Mouse (Mus musculus) skeletal muscle tissue, adult 2 months (tissue): ENCODE measurements around the gene Syn3.
"Not testable (repeated sequence)": the region's sequence is repeated elsewhere in the genome, so short reads cannot be mapped to it uniquely, and the experiment has no call there.

Experiments used
- DNase-seq: peaks from one replicate; pipeline ENCODE4 v3.0.0-alpha.2; 2012; ENCODE audit warnings: low read depth, low spot score

The Syn3 gene

DNA sequence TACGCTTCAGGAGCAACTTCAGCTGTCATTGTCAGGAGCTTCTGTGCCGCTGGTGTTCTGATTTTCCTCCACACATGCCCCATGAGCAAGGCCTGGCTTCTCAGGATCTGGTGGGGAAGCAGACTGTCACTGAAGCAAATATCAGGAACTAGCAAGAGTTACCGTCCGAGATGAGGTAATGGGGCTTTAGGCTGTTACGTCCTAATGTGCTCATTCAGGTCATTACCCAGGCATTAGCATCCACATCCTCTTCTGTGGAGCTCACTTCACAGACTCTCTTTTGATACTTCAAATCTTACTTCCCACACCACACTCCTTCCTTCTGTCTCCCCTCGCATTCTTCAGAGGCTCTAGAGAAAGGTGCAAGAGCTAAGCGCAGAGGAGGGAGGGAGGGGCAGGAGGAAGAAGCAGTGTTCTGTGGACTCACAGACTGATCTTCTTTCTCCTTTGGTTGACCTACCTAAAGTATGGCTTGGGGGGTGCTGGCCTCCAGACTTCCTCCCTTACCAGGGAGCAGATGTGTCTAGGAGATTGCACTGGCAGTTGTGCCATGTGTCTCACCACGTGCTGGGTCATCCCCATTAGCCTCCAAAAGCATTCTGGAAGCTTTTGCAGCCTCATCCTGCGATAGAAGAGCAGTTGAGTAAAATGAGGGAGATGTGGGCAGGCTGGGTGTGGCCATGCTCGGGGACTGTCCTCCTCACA, 445.7 kb downstream of the Syn3 start:
- DNase-seq, result no peak

DNA sequence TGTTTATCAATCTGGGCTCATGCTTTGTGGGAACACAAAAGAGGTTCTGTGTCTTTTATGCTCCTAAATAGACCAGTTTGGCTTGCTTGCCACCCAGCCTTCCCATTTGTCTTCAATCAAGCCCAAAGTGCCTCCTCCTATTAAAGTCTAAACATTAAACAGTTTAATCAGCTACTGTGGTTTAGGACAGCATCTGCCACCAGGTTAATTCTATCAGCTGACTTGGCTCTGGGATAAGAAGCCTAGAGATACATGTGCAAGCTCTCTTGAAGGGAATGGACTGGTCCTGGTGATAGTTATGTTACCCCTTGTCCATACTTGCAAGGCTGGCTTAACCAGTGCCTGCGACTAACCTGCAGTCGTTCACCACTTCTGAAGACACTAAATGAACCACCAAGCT, 448.2 kb downstream of the Syn3 start:
- no peak for DNase-seq

DNA sequence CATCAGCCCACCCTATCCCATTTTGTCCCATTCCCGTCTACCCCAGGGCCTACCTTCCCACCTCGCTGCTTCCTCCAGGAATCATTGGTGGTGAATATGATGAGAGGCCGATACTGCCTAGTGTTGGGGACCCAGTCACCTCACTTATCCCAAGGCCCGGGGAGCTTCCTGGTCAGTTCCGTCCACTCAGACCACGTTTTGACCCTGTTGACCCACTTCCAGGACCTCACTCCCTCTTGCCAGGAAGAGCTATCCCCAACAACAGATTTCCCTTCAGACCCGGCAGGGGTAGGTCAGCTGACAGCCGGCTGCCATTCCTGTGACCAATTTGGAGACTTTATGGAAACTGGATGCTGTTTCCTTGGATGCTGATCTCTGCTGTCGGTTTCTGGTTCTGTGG, 450.9 kb downstream of the Syn3 start:
- DNase-seq, result no peak

DNA sequence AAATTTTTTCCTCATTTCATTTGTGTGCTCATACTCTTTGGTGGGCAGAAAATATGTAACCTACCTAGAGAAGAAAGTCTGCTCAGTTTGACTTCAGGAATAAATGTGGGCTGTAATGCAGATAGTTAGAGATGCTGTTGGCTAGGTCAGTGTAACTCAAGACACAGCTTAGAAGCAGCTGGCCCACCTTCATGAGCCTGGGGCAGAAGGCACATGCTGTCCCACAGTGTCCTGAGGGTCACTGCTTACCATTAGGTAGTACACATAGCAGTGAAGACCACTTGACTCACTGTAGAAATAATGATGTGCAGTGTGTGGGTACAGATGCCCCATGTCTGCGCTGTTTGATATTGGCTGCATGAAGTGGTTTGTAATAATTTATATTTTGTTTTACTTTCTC, 452.3 kb downstream of the Syn3 start:
- DNase-seq, result no peak

DNA sequence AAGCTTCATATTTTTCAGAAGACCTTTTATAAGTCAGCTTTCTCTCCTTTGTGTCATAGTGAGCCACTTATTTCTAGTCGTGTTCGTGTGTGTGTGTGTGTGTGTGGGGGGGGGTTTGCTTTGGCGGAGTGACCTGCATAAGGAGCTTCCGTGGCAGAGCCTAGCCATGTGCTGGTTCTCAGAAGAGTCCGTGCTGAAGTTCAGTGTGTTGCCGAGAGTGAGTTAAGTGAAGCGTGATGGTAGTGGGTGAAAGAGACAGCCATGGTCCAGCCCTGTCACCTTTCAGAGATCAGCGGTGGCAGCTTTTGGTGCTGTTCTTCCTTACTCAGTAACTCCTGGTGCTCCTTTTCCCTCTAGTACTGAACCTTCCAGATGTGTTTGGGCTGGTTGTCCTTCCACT, 454.6 kb downstream of the Syn3 start:
- no peak for DNase-seq

DNA sequence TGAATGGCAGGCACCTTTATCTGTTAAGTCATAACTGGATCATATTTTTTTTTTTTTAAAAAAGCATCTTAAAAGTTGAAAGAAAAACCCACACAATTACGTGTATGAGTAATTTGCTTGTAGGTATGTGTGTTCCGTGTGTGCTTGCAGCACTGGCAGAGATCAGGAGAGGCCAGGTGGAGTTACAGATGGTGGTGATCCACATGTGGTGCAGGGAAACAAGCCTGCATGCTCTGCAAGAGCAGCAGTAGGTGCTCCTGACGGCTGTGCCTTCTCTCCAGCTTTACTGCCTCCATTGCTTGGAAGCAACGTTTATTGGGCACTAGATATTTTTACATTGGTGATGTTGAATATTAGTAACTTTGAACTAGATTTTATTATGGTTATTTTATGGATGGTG, 455.0 kb downstream of the Syn3 start:
- DNase-seq, result no peak

DNA sequence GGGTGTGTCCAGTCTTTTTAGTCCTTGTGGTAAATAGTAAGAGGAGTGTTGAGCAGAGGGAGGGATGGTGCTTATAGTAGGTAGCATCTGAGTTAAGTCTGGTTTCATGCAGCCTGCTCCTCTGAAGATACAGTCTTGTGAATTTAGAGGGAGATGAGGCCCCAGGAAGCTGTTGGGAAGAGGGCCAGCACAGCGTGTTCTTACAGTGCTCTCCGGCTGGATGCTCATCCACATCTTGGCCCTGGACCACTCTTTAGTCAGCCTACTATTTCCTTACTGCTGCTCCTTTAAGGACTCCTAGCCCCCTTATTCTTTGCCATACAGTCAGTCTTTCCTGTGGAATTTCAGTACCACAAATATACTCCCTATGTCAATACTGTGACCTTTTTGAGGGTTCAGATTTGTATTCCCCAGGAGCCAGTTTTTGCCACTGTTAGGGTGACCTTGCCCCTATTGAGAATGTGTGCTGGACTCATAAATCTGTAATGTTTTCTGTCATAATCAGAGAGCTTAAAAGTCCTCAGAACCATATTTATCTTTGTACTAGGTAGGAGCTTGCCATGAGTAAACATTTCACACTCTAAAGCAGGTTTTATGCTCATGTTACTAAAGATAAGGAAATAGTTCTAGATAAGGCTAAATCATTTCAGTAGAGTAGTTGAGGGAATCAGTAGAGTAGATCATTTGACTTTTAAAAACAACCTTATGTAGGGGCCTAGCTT, 464.5 kb downstream of the Syn3 start:
- peak; percentile 18 for DNase-seq

DNA sequence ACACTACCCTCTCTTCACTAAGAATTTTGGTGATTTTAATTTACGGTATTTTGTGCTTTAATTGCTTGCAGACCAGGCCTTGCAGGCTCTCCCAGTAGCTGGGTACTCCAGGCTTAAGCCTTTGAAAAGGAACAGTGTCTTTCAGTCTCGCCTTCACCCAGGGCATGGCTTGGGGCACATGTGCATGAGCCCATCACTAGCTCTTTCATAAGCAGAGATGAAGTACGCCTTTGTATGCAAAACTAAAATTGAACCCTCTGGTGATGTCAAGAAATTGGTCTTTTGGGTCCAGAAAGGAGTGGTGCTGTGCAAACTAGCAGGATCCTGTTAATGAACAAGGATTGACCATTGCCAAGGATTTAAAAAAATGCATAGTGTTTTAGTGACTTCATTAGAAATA, 466.2 kb downstream of the Syn3 start:
- no peak for DNase-seq

DNA sequence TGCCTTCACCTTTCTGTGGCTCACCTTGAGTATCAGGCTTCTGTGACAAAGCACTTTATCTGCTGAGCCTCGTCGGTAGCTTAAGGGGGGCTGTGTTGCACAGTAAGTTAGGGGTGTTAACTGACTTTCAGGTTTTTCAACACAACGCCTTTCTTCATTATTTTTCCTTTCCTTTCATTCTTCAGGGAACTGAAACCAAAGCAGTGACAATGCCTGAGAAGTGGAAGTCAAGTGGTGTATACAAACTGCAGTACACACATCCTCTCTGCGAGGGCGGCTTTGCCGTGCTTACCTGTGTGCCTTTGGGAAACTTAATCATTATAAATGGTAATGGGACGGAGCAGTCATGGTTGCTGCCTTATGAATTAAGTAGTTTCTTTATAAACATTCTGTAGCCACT, 468.0 kb downstream of the Syn3 start:
- DNase-seq, result no peak

DNA sequence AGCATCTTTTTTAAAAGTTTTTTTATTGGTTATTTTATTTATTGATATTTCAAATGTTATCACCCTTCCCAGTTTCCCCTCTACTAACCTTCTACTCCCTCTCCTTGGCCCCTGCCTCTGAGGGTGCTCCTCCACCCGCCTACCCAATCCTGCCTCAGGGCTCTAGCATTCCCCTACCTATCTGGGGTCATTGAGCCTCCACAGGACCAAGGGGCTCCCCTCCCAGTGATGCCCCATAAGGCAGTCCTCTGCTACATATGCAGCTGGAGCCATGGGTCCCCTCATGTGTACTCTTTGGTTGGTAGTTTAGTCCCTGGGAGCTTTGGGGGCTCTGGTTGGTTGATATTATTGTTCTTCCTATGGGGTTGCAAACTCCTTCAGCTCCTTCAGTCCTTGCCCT, 471.9 kb downstream of the Syn3 start:
- not testable (repeated sequence) for DNase-seq

DNA sequence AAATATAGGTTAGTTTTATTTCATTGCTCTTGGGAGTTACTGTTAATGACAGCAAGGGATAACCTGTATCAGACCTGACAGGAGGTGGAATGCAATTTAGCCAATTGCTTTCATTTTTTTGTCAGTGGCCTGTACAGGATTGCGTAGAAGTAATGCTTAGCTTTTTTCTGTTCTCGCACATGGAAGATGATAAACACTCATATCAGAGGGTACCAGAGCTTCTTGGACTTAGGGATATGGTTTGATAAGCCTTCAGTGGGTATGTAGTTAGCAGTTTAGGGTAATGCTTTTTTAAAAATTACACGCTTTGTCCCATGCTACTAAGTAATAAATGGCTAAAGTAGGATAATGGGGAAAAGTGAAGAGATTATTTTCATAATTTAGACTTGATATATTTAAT, 472.3 kb downstream of the Syn3 start:
- DNase-seq, result no peak

DNA sequence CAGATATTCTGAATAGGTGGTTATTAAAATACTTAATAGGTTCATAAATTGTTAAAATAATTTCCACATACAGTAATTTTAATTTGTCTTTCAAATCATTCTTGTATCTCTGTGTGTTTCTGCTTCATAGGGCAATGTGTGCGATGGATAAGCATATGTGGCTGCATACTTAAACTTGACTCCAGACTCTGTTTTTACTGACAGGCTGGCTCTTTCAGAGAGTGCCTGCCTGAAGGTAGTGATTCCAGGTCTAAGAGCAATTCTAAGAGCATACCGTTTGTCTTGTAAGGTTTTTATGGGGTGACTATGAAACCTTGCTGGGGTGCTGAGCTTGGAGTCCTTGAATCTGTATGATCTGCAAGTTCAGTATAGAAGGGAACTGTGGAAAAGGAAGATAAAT, 472.8 kb downstream of the Syn3 start:
- no peak for DNase-seq

DNA sequence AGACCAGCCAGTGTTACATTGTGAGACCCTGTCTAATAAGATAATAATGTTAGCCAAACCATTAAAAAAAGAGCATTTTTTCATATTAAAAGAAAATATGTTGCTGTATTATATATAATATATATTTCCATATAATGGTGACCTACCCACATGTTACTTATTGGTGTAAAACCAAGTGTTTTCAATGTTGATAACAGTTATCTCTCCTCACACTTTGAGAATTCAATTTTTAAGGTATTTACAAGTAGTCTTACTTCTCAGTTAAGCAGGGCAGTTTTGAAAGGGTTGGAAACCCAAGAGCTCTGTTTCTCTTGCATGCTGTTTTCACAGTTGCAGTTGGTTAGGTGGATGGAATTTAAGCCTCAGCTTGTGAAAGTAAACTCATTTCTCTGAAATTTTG, 475.5 kb downstream of the Syn3 start:
- DNase-seq, result no peak

DNA sequence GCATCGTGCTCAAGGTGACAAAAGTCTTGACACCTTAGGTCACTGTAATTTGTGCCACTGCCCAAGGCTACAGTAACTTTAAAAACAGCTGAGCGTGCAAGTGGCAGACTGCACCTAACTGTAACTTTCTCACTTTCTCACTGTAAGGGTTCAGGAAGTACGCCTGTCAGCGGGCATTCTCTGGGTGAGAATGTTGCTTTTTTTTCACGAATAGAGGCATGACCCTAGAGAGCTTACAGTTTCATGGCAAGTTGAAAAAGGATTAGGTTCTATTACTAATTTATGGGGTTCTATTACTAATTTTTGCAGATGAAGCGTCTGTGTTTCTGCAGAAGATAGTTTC, 476.3 kb downstream of the Syn3 start:
- DNase-seq, result no peak

DNA sequence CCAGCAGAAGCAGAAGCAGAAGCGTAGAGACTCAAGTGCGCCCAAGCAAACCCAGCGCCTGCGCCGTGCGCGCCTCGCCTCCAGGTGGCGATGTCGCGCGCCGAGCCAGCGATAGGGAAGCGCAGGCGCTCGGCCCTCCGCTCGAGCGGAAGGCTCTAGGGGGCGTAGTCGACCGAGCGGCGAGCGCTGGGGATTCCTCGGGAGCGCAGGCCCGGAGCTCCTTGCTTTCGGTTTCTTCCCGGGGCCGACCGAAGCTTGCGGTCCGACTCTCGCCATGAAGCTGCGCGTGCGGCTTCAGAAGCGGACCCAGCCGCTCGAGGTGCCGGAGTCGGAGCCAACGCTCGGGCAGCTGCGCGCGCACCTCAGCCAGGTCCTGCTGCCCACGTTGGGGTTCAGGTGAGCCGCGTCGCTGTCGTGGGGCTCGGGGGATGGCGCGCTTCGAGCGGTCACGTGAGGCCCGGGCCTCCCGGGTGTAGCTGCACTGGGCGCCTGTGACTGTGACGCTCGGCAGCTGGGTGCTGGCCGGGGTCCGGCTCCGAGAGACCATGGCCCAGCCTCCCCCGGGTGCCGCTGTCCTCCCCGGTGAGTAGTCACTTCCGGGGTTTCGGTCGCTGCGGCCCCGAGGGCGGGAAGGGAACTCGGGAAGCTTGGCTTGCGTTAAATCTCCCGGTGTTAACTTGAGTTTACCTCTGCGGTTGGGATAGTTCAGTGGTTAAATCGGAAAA, 476.8 kb downstream of the Syn3 start, which contains the start of gene Fbxo7:
Gene Fbxo7, plus strand, starts transcription at position 224 of the 725 bp plus-strand sequence.
- DNase-seq, result peak; percentile 88

DNA sequence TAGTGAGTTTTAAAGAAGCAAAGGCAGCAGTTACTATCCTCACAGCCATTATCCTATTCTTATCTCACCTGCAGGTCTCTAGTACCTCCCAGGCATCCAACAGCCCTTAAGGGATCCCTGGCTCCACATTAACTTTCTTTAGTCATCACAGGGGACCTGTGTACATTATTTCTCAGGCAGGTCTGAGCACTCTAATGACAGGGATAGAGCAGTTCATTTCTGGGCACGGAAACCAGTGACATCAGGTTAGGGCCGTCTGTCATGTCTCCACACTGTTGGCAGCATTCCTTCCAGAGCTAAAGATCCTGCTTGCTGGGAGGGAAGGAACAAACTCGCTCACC, 477.3 kb downstream of the Syn3 start:
- DNase-seq, result no peak

DNA sequence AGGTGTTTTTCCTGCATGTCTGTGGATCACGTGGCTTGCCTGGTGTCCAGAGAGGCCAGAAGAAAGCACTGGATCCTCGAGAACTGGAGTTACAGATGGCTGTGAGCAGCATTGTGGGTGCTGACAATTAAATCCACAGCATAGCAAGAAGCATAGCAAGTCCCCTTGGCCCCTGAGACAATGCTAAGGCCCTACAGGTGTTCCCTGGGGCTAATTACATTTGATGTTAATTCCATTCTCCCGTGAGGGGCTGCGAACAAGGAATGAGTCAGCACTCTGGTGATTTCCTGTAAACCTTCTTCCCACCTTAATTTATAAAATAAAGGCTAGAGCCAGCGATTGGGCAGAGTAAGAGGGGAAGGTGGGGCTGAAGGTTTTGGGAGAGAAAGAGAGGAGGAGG, 479.9 kb downstream of the Syn3 start:
- DNase-seq, result no peak

DNA sequence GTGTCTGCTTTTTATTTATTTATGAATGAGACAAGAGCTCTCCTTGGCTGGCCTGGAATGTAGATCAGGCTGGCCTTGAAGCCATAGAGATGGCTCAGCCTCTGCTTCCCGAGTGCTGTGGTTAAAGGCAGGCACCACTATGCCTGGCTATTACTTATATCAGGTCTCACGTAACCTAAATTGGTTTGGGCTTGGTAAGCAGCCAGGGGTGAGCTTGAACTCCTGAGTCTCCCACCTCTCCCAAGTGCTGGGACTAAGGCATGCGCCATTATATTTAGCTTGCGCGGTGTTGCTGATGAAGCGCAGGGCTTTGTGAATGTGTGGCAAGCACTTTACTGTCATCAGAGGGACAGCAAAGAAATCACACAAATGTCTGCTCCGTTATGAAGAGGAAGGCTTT, 480.9 kb downstream of the Syn3 start:
- DNase-seq, result no peak

DNA sequence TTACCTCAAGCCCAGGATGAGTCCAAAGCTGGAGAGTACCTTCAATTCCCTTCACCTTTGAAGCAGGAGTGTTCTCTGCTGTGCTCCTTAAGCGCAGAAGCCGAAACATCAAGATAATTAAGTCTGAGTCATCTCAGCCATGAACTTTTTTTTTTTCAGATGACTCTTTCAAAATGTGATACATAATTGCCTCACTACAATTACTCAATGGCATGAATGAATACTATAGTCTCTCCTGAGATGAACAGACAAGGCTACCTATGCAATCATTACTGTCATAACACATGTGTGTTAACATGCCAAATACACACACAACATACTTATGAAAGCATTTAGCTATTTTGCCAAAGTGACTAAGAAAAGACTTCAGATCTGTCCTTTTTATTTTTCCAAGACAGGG, 486.9 kb downstream of the Syn3 start, which contains the start of gene Bpifc:
Gene Bpifc, minus strand, starts transcription at position 115 of the 400 bp plus-strand sequence.
- DNase-seq, result no peak

DNA sequence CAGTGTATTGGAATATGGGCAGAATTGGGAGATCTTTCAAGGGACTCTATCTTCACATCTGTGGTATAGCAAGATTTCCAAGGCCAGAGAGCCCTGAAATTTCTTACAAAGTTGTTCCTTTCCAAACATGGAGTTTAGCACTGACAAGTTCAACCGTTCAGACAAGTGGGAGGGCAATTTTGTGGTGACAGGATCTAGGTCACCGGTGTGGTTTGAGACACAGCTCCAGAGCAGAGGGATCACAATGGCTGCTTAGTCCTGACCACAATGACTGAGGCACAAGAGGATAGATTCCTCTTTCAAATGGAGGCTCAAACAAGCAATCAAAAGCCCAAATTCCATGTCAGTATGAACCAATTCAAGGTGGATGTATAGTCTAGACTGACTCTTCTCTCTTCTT, 487.5 kb downstream of the Syn3 start:
- DNase-seq, result no peak

DNA sequence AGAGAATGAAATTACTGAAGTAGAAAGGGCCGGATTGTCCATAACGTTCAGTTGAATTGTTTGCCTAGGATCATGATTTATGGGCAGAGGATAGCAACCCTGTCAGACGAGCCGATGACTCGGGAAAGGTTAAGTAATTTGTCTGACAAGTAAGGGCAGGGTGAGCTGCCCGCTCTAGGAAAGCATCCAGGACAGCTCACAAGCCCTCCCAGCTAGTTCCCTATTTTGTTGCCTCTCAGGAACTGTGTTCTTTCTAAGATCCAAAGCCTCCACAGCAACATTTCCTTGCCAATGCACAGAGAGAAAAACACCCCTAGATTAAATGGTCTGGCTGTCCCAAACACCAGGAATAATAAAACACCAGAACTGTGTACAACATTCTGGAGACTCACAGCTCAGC, 488.1 kb downstream of the Syn3 start:
- DNase-seq, result no peak

DNA sequence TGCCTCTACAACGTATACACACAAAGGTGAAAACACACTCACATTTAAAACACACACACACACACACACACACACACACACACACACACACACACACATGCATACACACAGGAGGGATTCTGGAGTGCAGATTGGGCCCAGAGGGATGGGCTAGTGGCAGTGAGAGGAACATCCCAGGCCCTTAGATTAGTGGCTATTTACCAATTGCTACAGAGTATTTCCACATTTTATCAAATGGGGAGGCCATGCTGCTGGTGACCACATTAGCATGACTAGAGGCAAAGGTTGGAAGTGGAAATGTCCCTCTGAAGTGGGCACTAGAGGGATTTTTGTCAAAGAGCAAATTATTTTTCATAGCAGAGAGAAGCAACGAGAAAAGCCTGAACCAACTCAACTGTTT, 489.0 kb downstream of the Syn3 start:
- DNase-seq, result no peak

DNA sequence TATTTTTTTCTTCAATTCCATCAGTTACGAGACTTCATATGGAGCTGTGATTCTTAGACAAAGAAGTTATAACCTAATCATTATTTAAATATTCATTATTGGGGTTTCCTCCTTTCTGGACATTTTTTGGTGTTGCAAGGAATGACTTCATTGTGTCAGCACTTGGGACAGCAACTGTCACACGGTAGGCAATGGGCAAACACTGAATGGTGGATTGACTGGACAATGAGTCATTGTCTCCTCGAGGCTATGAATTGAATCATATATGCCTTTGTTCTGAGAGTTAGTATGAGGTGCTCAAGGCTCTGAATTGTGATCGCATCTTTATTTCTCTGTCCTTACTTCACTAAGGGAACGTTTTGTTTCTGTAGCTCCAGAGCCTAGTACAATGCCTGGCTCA, 492.2 kb downstream of the Syn3 start:
- no peak for DNase-seq
